Mouse (Mus musculus): ENCODE measurements at regions not wholly inside any gene's neighbourhood (a gene's known extent, or its start where the extent isn't known, plus 50 kb on each side); places are given as distances from the start of the nearest gene placed in this dataset.

GRCm38 (mm10) chr15:102776218-102776850 is 54.4 kb upstream of the Calcoco1 start:
- no peak for ATAC-seq (ENCODE audit: low read depth)
- H3K27me3 ChIP-seq (ENCODE audit: control insufficient read depth, insufficient read depth, low read depth, low read length) = no peaks in the 10 kb centered on the region; the same call in 1 of the 2 replicates
- no peak overlapping the region for H3K27ac ChIP-seq (ENCODE audit: low read length)
- no peak overlapping the region for H3K4me3 ChIP-seq (ENCODE audit: low read length)
- H3K4me1 ChIP-seq (replicated peaks; ENCODE audit: control insufficient read depth, insufficient read depth, low read length) = no peaks in the 10 kb centered on the region
- H3K9ac ChIP-seq (ENCODE audit: low read length) = no peak overlapping the region
- WGBS = 37% methylated on average over 11 of the region's 11 CpGs
- H3K36me3 ChIP-seq (ENCODE audit: control insufficient read depth, insufficient read depth, low read length) = no peaks in the 10 kb centered on the region
- no peak overlapping the region for H3K4me2 ChIP-seq (ENCODE audit: low read depth, low read length)
- no peaks in the 10 kb centered on the region for H3K9me3 ChIP-seq (ENCODE audit: control insufficient read depth, low read length)

DNA sequence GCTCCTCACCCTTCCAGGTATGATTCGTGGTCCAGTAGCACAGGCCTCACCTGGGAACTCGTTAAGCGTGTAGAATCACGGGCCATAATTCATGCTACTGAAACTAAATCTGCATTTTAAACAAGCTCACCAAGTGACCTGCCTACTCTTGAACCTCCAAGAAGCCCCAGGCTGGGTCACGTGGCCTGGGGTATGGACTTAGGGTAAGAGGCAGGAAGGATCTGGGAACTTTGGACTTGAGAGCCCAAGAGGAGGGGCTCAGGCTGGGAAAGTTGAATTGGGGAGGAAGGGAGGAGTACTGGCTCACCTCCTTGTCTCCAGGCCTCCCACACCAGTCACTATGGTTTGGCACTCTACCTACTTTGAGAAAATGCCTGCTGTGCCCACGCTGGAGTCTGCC is 58.6 kb upstream of the Calcoco1 start:
- 73% methylated on average over 6 of the region's 6 CpGs for WGBS
- no peak for ATAC-seq (ENCODE audit: low read depth)
- no peak overlapping the region for H3K9ac ChIP-seq (ENCODE audit: low read length)
- H3K27me3 ChIP-seq (ENCODE audit: control insufficient read depth, insufficient read depth, low read depth, low read length) = peaks cover 5% of the 10 kb centered on the region; the same call in 1 of the 2 replicates
- H3K9me3 ChIP-seq (ENCODE audit: control insufficient read depth, low read length) = no peaks in the 10 kb centered on the region
- no peaks in the 10 kb centered on the region for H3K4me1 ChIP-seq (replicated peaks; ENCODE audit: control insufficient read depth, insufficient read depth, low read length)
- no peak overlapping the region for H3K27ac ChIP-seq (ENCODE audit: low read length)
- H3K4me2 ChIP-seq (ENCODE audit: low read depth, low read length) = no peak overlapping the region
- H3K36me3 ChIP-seq (ENCODE audit: control insufficient read depth, insufficient read depth, low read length) = no peaks in the 10 kb centered on the region
- H3K4me3 ChIP-seq (ENCODE audit: low read length) = no peak overlapping the region

- Histone ChIP-seq H3K36me3 (ENCODE audit: control insufficient read depth, insufficient read depth, low read length) (no peaks in the 10 kb centered on the region), H3K9ac (ENCODE audit: low read length) (no peak overlapping the region), H3K27me3 (ENCODE audit: control insufficient read depth, insufficient read depth, low read depth, low read length) (peaks cover 8% of the 10 kb centered on the region), H3K4me3 (ENCODE audit: low read length) (no peak overlapping the region), H3K27ac (ENCODE audit: low read length) (no peak overlapping the region), H3K9me3 (ENCODE audit: control insufficient read depth, low read length) (no peaks in the 10 kb centered on the region), H3K4me1 (replicated peaks; ENCODE audit: control insufficient read depth, insufficient read depth, low read length) (no peaks in the 10 kb centered on the region), H3K4me2 (ENCODE audit: low read depth, low read length) (no peak overlapping the region)
- ATAC-seq (ENCODE audit: low read depth) = no peak
- WGBS = 23% methylated on average over 9 of the region's 9 CpGs
These were observed 61.2 kb upstream of the Calcoco1 start for GRCm38 (mm10) chr15:102782988-102783799.

- Histone ChIP-seq H3K27me3 (ENCODE audit: control insufficient read depth, insufficient read depth, low read depth, low read length) (peaks cover 11% of the 10 kb centered on the region), H3K4me1 (replicated peaks; ENCODE audit: control insufficient read depth, insufficient read depth, low read length) (no peaks in the 10 kb centered on the region), H3K27ac (ENCODE audit: low read length) (no peak overlapping the region), H3K36me3 (ENCODE audit: control insufficient read depth, insufficient read depth, low read length) (no peaks in the 10 kb centered on the region), H3K9me3 (ENCODE audit: control insufficient read depth, low read length) (no peaks in the 10 kb centered on the region), H3K4me3 (ENCODE audit: low read length) (no peak overlapping the region), H3K4me2 (ENCODE audit: low read depth, low read length) (no peak overlapping the region), H3K9ac (ENCODE audit: low read length) (no peak overlapping the region)
- no peak for ATAC-seq (ENCODE audit: low read depth)
- WGBS = 25% methylated on average over 10 of the region's 10 CpGs
These were observed 63.3 kb upstream of the Calcoco1 start for GRCm38 (mm10) chr15:102785055-102785820.

DNA sequence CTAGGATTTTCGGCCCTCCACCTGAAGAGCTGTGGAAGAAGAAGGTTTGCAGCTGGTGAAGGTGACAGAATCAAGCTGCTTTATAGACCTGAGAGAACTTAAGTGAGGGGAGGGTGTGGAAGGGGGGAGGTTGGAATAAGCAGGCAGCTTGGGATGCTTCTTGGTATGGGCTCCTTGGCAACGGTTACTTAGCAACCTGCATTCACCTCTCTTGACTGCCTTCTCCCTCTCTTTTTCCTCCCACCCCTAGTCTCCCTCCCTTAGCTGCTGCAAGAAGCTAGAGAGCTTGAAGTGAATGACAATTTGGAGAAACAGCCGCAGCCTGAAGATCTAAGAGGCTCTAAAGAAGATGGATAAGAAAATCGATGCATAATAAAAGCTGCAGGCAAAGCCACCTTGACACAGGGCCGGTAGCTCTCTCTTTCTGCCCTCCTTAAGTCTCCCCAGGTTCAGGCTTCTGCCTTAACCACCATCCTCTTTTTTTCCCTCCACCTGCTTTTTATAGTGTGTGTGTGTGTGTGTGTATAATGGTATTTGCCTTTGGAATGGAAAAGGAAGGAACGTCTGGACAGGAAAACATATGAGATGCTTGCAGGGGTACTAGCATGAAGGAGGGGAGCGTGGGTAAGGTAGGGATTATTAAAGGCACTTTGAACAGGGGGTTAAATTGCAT is 67.0 kb upstream of the Calcoco1 start:
- H3K9me3 ChIP-seq (ENCODE audit: control insufficient read depth, low read length) = no peaks in the 10 kb centered on the region
- H3K4me1 ChIP-seq (replicated peaks; ENCODE audit: control insufficient read depth, insufficient read depth, low read length) = no peaks in the 10 kb centered on the region
- no peak for ATAC-seq (ENCODE audit: low read depth)
- WGBS = 44% methylated on average over 7 of the region's 7 CpGs
- no peak overlapping the region for H3K27ac ChIP-seq (ENCODE audit: low read length)
- H3K27me3 ChIP-seq (ENCODE audit: control insufficient read depth, insufficient read depth, low read depth, low read length) = peaks cover 11% of the 10 kb centered on the region
- no peak overlapping the region for H3K9ac ChIP-seq (ENCODE audit: low read length)
- H3K4me2 ChIP-seq (ENCODE audit: low read depth, low read length) = no peak overlapping the region
- no peaks in the 10 kb centered on the region for H3K36me3 ChIP-seq (ENCODE audit: control insufficient read depth, insufficient read depth, low read length)
- H3K4me3 ChIP-seq (ENCODE audit: low read length) = no peak overlapping the region

GRCm38 (mm10) chr15:102797020-102797618 is 75.1 kb upstream of the Calcoco1 start:
- H3K27me3 ChIP-seq (ENCODE audit: control insufficient read depth, insufficient read depth, low read depth, low read length) = no peaks in the 10 kb centered on the region
- H3K4me2 ChIP-seq (ENCODE audit: low read depth, low read length) = no peak overlapping the region
- no peak overlapping the region for H3K27ac ChIP-seq (ENCODE audit: low read length)
- 59% methylated on average over 5 of the region's 5 CpGs for WGBS
- no peak for ATAC-seq (ENCODE audit: low read depth)
- H3K9me3 ChIP-seq (ENCODE audit: control insufficient read depth, low read length) = no peaks in the 10 kb centered on the region
- no peaks in the 10 kb centered on the region for H3K4me1 ChIP-seq (replicated peaks; ENCODE audit: control insufficient read depth, insufficient read depth, low read length)
- no peak overlapping the region for H3K9ac ChIP-seq (ENCODE audit: low read length)
- H3K4me3 ChIP-seq (ENCODE audit: low read length) = no peak overlapping the region
- no peaks in the 10 kb centered on the region for H3K36me3 ChIP-seq (ENCODE audit: control insufficient read depth, insufficient read depth, low read length)

GRCm38 (mm10) chr15:102800049-102800448 is 78.1 kb upstream of the Calcoco1 start:
- Histone ChIP-seq H3K4me2 (ENCODE audit: low read depth, low read length) (no peak overlapping the region), H3K36me3 (ENCODE audit: control insufficient read depth, insufficient read depth, low read length) (no peaks in the 10 kb centered on the region), H3K9me3 (ENCODE audit: control insufficient read depth, low read length) (no peaks in the 10 kb centered on the region), H3K27me3 (ENCODE audit: control insufficient read depth, insufficient read depth, low read depth, low read length) (no peaks in the 10 kb centered on the region; the same call in 1 of the 2 replicates), H3K9ac (ENCODE audit: low read length) (no peak overlapping the region), H3K4me3 (ENCODE audit: low read length) (no peak overlapping the region), H3K27ac (ENCODE audit: low read length) (no peak overlapping the region), H3K4me1 (replicated peaks; ENCODE audit: control insufficient read depth, insufficient read depth, low read length) (no peaks in the 10 kb centered on the region)
- no peak for ATAC-seq (ENCODE audit: low read depth)
- 75% methylated on average over 4 of the region's 4 CpGs for WGBS

- no peak for ATAC-seq (ENCODE audit: low read depth)
- Histone ChIP-seq H3K4me1 (replicated peaks; ENCODE audit: control insufficient read depth, insufficient read depth, low read length) (no peaks in the 10 kb centered on the region), H3K9ac (ENCODE audit: low read length) (no peak overlapping the region), H3K36me3 (ENCODE audit: control insufficient read depth, insufficient read depth, low read length) (no peaks in the 10 kb centered on the region), H3K27ac (ENCODE audit: low read length) (no peak overlapping the region), H3K4me3 (ENCODE audit: low read length) (no peak overlapping the region), H3K4me2 (ENCODE audit: low read depth, low read length) (no peak overlapping the region), H3K27me3 (ENCODE audit: control insufficient read depth, insufficient read depth, low read depth, low read length) (no peaks in the 10 kb centered on the region; the same call in 1 of the 2 replicates), H3K9me3 (ENCODE audit: control insufficient read depth, low read length) (no peaks in the 10 kb centered on the region)
- 47% methylated on average over 8 of the region's 8 CpGs for WGBS
These were observed 80.4 kb upstream of the Calcoco1 start for GRCm38 (mm10) chr15:102802265-102802813.

Data from lung, embryonic 16.5 days (tissue).